Mouse (Mus musculus) heart, adult 18-20 months (tissue): ENCODE measurements at regions not wholly inside any gene's neighbourhood (a gene's known extent, or its start where the extent isn't known, plus 50 kb on each side); places are given as distances from the start of the nearest gene placed in this dataset.
A peak's percentile ranks its signal among the peaks of the same experiment; 100 is the strongest.
"Not testable (repeated sequence)": the region's sequence is repeated elsewhere in the genome, so short reads cannot be mapped to it uniquely, and the experiment has no call there.

ENCODE experiments used
- DNase-seq, 2 experiments: peaks; one replicate each; pipeline ENCODE4 v3.0.0; 2021 to 2022; ENCODE audit warnings: mixed read lengths in 1 of 2

DNA sequence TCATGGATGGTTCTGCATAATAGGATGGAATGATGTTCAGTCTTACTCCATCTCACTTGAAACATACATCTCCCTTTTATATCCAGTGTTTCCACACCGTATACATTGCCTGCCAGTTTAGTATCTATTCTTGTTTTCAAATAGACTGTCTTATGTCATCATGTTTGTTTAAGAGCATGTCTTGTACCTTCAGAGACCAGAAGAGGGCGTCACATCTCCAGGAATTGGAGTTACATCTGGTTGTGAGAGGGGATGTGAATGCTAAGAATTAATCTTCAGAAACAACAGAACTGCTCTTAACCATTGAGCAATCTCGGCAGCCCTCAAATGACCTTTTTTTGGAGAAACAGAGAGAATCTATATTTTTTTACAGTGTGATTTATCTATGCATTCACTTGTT, 216.3 kb upstream of the Klf3 start:
- no peak for DNase-seq

- peak in 1 of 2 experiments; percentile 29 for DNase-seq
These were observed 215.1 kb upstream of the Klf3 start for GRCm38 (mm10) chr5:64587895-64588738.

DNA sequence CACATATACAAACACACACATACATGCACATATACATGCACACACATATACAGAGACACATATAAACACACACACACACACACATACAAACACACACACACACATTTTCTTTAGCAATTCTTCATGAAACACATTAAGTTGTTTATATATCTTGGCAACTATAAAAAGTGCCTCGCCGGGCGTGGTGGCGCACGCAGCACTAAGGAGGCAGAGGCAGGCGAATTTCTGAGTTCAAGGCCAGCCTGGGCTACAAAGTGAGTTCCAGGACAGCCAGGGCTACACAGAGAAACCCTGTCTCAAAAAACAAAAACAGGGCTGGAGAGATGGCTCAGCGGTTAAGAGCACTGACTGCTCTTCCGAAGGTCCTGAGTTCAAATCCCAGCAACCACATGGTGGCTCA, 214.4 kb upstream of the Klf3 start:
- not testable (repeated sequence) for DNase-seq

GRCm38 (mm10) chr5:64590036-64590435, 213.2 kb upstream of the Klf3 start:
- DNase-seq = no peak

DNA sequence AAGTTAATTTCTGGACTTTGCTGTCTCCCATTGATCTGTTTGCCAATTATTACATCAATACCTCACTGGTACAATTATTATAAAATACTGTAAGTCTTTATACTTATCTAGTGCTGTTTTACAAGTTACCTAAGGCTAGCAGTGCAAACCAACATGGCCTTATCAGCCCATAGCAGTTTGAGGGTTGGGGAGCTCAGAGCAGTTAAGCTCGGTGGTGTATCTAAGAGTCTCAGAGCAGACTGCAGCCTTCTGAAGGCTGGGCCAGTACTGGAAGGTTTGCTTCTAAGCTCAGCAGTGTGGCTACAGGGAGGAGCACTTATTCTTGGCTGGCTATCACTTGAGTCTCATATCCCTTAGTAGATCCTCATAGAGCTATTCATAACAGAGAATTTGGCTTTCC, 212.4 kb upstream of the Klf3 start:
- no peak for DNase-seq

DNA sequence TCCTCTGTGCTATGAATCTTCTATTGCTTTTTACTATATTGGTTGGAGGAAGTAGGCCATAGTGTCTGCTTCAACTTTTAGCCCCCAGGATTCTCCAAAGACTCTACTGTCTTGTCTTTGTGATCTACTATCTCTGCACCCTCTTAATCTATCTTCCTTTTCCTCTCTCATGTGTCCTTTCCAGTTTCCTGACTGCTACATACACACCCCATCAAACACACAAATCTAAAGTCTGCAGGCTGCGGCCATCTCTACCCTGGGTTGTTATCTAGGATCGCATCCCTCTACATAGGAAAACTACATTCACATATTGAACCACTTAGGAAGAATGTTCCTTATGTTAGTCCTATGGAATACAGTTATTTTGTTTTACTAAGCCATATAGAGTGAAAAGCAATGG, 211.4 kb upstream of the Klf3 start:
- no peak for DNase-seq

GRCm38 (mm10) chr5:64595220-64595619, 208.0 kb upstream of the Klf3 start:
- DNase-seq = no peak

DNA sequence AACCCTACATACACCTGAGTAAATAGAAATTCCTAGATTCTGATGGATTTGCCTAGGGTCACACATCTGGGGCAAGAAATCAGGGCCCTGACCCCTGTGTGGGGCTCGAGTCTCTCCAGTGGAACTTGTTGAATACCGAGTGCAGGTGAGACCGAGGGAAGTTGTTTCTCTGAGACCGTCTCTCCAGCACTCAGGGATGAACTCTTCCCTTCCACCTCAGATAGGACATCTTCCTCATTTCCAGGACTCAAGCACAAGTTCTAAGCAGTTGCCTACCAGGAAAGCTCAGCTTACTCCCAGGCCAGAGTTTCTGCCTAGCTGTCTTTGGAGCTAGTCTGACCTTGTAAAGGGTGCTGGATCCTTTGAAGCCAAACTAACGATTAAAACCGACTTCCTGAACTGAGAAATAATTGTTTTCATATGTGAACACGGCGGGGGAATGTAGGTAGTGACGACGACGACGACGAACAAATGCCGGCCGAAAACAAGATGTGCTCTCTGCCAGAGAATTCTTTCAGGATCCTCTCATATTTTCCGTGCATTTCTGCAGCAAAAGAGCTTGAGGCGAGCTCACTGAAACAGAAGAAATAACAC, 207.3 kb upstream of the Klf3 start:
- DNase-seq = no peak

DNA sequence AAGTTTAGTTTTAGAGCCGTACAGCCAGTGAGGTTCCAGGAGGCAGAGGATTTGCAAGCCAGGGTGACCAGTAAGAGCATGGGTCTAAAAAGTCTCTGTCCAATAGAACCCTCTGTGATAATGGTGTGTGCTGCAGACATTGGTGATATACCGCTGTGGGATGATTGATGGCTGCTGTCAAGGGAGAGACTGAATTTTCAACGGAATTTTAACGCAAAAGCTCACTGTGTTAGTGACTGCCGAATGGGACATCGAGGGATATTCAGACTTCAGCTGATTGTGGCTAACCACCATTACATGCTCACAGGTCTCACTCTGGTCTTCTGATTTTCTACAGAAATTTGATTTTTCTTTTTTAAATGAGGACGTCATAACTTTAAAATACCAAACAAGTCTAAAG, 206.2 kb upstream of the Klf3 start:
- DNase-seq = no peak

GRCm38 (mm10) chr5:64597451-64597850, 205.7 kb upstream of the Klf3 start:
- DNase-seq = no peak

DNA sequence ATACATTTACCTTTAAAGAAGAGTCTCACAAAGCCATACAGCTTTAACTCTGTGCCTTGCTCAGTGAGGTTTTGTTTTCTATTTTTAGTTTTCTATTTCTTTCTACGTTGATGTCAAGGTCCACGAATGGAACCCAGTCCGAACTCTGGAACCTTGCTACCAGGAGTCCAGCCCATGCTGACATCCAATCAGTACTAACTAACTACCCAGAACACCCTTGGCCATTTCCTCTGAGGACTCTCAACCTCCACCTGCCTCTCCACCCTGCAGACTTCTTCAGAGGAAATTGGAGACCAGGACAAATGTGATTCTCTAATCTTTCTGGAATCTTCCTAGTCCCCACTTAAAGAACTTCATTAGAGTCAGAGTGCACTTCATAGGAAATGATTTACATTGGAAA, 204.6 kb upstream of the Klf3 start:
- no peak for DNase-seq

DNA sequence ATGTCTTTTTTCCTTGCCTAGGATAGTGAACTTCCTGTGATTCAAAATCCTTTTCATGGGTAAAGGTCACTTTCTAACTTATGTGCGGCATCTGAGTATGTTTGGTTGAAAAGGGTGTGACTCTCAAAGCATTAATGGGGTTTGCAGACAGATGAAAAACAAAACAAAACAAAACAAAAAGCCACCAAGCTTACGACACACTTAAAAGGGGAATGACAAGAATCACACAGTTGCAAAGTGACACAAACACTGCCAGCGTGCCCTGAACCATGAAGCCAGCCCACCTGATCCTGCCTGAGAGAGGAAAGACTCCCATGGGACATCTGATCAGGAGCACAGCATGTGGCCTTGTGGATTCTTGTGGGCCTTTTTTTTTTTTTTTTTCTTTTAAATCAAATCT, 204.2 kb upstream of the Klf3 start:
- DNase-seq = no peak

GRCm38 (mm10) chr5:64599865-64600288, 203.3 kb upstream of the Klf3 start:
- DNase-seq = peak in 1 of 2 experiments; percentile 50

DNA sequence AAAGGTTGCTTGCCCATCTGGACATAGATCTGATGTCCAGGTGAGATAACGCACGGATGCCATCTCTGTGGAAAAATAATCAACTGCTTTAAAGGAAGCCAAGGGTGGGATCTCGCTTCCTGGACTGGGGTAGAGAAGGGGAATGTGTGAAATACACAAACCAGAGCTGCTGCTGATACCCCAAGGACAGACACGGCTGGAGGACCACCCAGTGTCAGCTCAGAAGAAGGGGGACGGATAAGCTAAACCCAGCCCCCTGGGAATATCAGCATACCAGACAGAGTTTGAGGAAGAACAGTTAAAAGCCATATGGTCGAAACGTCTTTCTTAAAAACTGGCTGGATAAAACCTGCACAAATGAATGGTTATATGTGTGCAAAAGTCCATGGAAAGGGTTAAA, 202.8 kb upstream of the Klf3 start:
- no peak for DNase-seq

DNA sequence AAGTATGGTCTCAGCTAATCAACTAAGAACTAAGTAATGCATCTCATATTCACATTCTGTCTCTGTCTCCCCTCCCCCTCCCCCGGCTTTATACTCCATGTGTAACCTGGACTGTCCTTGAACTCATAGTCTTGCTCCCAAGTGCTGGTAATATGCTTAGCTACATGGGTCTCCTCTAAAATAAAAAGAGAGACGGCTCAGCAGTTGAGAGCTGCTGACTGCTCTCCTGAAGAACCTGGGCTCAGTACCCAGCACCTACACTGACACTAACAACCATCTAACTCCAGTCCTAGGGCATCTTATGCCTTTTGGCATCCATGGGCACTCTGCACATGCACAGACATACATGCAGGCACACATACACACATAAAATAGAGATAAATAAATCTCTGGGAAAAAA, 202.4 kb upstream of the Klf3 start:
- no peak for DNase-seq

- no peak for DNase-seq
These were observed 201.9 kb upstream of the Klf3 start for GRCm38 (mm10) chr5:64601285-64601684.

GRCm38 (mm10) chr5:64601832-64602231, 201.4 kb upstream of the Klf3 start:
- no peak for DNase-seq

- DNase-seq = no peak
These were observed 200.7 kb upstream of the Klf3 start for GRCm38 (mm10) chr5:64602356-64602936.

DNA sequence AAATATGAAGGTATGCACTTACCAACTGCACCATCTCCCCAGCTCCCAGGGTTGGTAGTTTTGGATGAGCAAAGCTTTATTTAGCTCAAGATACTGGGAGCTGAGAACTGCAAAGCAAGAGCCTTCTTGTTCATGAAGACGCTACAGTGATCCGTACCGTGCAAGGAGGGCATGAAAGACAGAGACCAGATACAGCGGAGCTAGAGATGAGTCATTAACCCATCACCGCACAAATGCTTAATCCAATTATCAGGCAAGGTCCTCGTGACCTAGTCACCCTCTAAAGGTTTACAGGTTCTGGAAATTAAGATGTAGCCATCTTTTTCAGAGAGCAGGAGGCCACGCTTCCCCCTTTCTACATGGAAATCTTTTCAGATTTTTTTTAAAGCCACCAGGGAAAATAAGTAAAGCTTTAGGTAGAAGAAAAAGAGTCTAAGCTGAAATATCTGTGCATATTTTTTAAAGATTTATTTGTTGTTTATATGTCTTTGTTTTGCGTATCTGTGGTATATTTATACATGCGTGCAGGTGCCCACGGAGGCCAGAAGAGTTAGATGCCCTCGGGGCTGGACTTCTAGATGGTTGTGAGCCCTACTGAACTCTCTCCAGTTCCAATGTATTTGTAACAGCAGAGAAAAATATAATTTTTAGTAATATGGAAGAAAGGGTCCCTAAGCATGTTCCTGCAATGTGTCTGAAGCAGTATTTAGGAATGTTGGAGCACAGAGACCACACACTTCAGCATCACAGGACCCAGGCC, 200.0 kb upstream of the Klf3 start:
- DNase-seq = no peak

DNA sequence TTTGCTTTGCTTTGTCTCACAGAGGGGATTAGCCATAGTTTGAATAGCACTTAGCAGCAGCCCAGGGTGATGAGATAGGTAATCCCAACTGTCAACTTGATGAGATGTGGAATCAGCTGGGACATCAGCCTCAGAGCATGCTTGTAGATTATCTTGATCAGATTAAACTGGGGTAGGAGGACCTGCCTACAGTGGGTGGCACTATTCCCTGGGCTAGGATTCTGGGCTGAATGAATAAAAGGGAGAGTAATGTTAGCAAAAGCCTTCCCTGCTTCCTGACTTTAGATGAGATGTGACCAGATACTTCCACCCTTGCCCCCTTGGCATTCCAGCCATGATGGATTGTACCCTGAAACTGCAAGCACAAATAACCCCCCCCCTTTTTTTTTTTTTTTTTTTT, 198.0 kb upstream of the Klf3 start:
- DNase-seq = no peak

DNA sequence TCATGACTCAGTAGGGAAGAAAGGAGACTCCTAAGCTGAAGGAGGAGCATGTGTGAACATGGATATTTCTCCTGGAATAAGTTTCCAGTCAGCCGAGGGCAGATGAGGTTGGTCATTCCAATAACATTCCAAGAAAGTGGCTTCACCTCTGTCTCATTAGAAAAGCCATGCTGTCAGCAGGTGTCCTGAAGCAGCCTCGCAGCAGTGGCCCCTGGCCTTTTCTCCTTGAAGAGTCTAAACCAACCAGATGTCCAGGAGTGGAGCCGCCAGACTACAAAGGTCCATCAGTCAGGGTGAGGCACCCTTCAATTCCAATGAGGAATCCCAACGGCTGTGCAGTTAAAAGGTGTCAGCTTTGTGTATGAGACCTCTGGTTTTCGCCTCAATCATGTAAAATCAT, 197.2 kb upstream of the Klf3 start:
- no peak for DNase-seq

GRCm38 (mm10) chr5:64609378-64610087, 193.7 kb upstream of the Klf3 start:
- DNase-seq = no peak
